Mouse (Mus musculus) kidney, adult 2 months (tissue): ENCODE results near the gene Gpam.

Experiments
- CTCF ChIP-seq: fragments of 200-500 bp; conservative IDR thresholded peaks from 2 replicates; pipeline ENCODE4 v1.5.1; 2011; ENCODE audit warnings: low read depth, mild to moderate bottlenecking, control low read depth, low read length, moderate library complexity, mixed read lengths; ENCODE audit not compliant: insufficient read depth, insufficient read length
- POLR2A ChIP-seq: fragments of 200-500 bp; IDR thresholded peaks from one replicate; pipeline ENCODE4 v1.6.1; 2011; ENCODE audit warnings: low read depth, low read length, control low read depth

DNA sequence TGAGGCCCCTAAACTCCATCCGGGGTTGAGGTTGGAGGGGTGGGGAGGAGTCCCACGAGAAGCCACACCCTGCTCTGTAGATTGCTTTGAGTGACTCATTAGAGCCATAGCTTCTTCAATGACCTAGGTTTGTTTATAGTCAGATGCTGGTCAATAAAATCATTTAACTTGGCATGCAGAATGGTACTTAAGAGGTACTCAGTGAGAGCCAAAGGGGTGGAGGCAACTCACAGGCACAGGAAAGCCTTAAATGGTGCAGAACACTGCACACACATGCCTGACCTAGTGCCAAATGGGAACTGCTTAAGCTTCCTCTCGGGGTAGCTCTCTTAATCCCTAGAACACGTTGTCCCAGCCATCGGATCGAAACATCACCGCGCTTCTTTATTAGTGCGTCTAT is 7.5 kb upstream of the Gpam start:
- TF ChIP-seq CTCF (no peak), POLR2A (no peak)
